Mouse (Mus musculus): ENCODE results near the gene Timm50. TPM values are rescaled to one million over a fixed set of nuclear protein-coding genes. Genes with fewer than 3 reads are reported as not detected.

Gene Timm50
- polyA plus RNA-seq (2012; rRNA removed) = 35.4 TPM in 2 replicates

GRCm38 (mm10) chr7:28311926-28312543 is at the start of gene Timm50:
Gene Timm50, minus strand, starts transcription at chr7:28312072.

DNA sequence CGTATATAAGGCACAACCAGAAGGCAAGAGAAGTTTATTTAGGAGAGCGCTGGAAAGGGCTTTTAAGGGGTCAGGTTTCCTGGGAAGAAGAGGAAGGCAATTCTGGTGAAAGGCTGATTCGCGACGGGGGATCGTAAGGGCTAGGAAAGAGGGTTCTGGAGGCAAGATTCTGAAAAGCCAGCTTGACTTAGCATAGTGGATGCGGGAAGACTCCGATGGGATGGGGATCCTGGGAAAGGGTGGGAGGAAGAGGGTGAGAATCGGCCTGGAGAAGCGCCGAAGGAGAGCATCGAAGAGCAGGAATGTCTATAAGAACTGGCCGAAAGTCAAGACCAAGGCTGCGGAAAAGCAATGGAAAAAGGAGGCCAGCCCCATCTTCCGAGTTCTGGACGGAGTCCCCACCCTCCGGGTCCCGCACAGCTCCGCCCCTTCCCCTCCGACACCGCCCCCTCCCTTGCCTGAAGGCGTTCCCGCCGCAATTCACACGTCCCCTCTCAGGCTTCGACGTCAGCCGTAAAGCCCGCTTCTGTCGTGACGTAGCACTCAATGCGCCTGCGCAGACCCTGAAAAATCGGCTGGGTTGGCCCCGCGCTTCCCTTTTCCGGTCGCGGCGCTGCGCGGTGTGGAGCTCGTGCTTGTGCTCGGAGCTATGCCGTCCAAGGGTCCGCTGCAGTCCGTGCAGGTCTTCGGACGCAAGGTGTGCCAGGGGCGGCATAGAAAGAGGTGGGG is 38.4 kb upstream of the Timm50 start, which contains the start of gene Rps16:
Gene Rps16, plus strand, starts transcription at position 498 of the 729 bp plus-strand sequence.

DNA sequence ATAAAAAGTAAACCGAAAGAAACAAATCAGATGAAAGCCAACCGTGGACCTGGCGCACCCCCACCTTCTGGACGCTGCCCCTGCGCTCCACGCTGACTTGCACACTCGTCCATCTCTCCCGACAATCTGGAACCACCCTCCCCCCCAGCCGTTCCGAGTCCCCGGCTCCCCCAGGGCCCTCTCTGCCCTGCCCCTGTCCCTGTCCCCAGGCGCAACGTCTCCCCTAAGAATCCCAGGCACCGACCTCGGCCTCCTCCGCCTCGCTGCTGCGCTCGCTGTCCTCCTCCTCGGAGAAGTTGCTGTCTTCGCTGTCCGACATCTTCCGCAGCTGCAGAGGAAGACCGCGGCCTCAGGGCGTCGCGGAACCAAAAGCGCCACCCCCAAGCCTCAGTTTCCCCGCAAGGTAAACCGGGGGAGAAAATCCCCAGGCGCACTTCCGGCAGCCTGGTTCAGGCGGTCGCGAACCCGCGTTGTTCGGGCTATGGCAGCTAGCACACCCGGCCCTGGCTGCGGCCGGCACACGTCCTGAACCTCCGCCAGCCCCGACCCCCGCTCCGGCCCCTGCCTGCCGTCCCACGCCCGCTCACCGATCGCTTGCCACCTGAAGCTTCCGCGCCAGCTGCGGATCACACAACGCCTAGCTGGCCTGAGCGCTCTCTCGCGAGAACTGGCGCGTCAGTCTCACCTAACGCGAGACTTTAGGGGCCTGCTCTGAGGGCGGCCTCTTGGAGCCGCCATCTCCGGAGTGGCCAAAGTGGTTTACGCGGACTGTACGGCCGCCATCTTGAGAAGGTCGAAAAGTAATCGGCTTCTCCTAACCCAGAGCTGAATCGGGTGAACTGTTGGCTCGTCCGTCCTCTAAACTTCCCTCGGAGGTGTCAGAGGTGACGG is 26.5 kb upstream of the Timm50 start, which contains the start of gene Supt5:
Gene Supt5, minus strand, starts transcription at position 639 of the 891 bp plus-strand sequence.

DNA sequence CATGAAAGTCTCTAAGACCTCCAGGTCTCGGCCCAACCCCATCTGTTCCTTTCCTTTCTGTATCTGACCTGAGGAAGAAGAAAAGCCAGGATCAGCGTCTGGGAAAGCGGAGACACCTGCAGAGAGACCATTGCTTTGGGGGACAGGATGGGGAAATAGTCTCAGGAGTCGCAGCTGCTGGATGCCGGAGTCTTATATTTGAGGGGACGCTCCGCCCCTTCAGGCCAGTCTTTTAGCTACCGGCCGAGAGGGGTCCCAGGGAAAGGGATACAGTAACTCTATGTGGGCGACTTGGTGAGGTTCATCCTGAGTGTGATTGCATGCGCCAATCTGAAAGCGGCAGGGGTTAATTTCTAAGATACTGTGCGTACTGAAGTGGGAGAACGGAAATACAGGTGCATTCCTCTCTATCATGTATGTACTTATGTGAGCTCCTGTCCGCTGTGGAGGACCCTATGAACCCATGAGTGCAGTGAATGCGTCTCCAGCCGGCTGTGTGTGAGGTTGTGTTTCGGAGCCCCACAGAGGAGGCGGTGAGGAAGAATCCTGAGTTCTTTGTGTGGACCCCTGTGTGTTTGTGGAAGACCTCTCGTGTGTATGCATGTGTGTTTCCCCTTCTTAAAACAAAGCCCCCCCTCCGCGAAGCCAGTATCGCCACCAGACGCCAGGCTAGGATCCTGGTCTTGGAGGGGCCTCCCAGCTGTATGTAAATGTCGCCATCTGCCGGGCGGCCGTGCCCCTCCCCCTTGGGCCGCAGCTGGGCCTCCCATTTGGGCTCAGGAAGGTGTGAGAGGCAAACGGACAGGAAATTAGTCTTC is 10.0 kb downstream of the Timm50 start, which contains the start of gene Dll3:
Gene Dll3, minus strand, starts transcription at position 623 of the 818 bp plus-strand sequence.

GRCm38 (mm10) chr7:28290638-28291590 is 21.0 kb downstream of the Timm50 start, which contains the start of gene Selenov:
Gene Selenov, minus strand, starts transcription at chr7:28291186.

DNA sequence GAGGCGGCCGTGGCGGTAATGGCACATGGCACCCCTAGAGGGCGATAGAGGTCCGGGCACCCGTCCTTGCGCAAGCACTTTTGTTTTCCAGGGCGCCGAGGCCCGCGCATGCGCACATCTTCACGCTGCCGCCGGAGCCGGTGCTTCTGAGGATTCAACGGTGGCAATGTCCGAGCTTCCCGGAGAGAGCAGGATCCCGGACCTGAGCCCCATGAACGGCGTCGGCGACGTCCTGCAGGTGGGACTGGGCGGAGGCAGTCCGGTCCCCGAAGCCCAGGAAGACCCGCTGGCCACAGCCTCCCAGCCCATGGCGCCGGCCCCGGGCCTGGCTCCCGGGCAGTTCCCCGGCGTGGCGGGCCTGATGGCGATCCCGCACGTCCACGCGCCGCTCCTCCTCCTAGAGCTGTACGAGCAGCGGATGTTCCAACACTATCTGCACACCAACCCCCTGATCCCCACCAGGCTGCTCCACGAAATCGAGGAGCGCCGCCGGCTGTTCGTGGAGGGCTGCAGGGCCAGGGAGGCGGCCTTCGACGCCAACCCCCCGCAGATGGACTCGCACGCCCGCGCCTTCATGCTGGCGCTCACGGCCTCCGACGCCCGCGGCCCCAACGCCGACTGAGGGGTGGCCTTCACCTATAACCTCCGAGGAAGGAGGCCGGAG is 34.1 kb downstream of the Timm50 start, which contains the start of gene Eid2b:
Gene Eid2b, plus strand, starts transcription at position 125 of the 664 bp plus-strand sequence.

DNA sequence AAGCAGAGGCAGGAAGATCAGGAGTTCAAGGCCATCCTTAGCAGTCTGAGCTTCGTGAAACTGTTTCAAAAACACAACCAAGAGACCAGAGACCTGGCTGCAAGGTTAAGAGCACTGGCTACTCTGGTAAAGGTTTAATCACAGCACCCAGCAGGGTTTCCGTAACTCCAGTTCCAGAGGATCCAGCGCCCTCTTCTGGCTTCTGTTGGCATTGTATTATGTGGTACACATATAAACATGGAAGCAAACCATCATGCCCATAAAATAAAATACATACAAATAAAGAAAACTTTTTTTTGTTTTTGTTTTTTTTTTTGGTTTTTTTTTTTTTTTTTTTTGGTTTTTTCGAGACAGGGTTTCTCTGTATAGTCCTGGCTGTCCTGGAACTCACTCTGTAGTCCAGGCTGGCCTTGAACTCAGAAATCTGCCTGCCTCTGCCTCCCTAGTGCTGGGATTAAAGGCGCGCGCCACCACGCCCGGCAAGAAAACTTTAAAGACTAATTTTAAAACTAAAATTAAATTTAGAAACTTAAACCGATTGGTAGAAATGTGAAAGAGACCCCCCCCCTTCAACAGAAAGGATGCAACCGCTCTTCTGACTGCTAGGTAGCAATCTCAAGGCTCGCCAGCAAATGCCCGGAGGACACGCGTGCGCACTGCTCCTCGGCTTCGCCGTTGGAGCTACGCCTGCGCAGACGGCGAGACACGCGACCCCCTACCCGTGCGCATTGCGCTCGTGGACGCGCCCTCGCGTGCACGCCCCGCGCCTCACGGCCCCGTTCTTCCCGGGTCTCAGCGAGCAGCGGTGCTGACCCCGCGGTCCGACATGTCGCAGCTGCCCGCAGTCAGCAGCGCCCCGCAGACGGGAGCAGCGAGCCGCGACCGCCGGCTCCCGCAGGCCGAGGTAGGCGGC is 44.5 kb downstream of the Timm50 start, which contains the start of gene Eid2:
Gene Eid2, plus strand, starts transcription at position 753 of the 913 bp plus-strand sequence.

Other genes starting within 250 kb of the Timm50 start
- gene Fcgbp, start 240.8 kb downstream of the Timm50 start, polyA plus RNA-seq (2012; rRNA removed) = 0.07 and 0.29 TPM in 2 replicates
- not detected in 2 replicates for gene 9530053A07Rik, start 182.6 kb downstream of the Timm50 start, polyA plus RNA-seq (2012; rRNA removed)
- 116 and 129 TPM in 2 replicates for gene Fbl, start 142.4 kb downstream of the Timm50 start, polyA plus RNA-seq (2012; rRNA removed)
- gene Dyrk1b, start 132.6 kb downstream of the Timm50 start, polyA plus RNA-seq (2012; rRNA removed) = 2.8 and 3.1 TPM in 2 replicates
- 2.4 and 2.5 TPM in 2 replicates for gene Eid2, start 44.2 kb downstream of the Timm50 start, polyA plus RNA-seq (2012; rRNA removed)
- 2.0 TPM in 2 replicates for gene Eid2b, start 34.3 kb downstream of the Timm50 start, polyA plus RNA-seq (2012; rRNA removed)
- 0.02 TPM in 1 of 2 replicates, not detected in the other for gene Selenov, start 20.9 kb downstream of the Timm50 start, polyA plus RNA-seq (2012; rRNA removed)
- 0.04 TPM in 1 of 2 replicates, not detected in the other for gene Dll3, start 9.8 kb downstream of the Timm50 start, polyA plus RNA-seq (2012; rRNA removed)
- gene Supt5, start 26.7 kb upstream of the Timm50 start, polyA plus RNA-seq (2012; rRNA removed) = 27.7 and 31.0 TPM in 2 replicates
- 978 and 1,228 TPM in 2 replicates for gene Rps16, start 38.6 kb upstream of the Timm50 start, polyA plus RNA-seq (2012; rRNA removed)
- gene Plekhg2, start 60.5 kb upstream of the Timm50 start, polyA plus RNA-seq (2012; rRNA removed) = 2.9 and 3.2 TPM in 2 replicates
- gene Zfp36, start 68.2 kb upstream of the Timm50 start, polyA plus RNA-seq (2012; rRNA removed) = 15.1 and 24.5 TPM in 2 replicates
- 20.6 and 21.0 TPM in 2 replicates for gene Med29, start 80.6 kb upstream of the Timm50 start, polyA plus RNA-seq (2012; rRNA removed)
- gene Paf1, start 80.9 kb upstream of the Timm50 start, polyA plus RNA-seq (2012; rRNA removed) = 29.5 and 30.8 TPM in 2 replicates
- gene Gmfg, start 125.4 kb upstream of the Timm50 start, polyA plus RNA-seq (2012; rRNA removed) = 54.9 and 55.1 TPM in 2 replicates
- 0.32 and 0.42 TPM in 2 replicates for gene Lrfn1, start 139.9 kb upstream of the Timm50 start, polyA plus RNA-seq (2012; rRNA removed)
- gene Ifnl2, start 198.4 kb upstream of the Timm50 start, polyA plus RNA-seq (2012; rRNA removed) = not detected in 2 replicates
- not detected in 2 replicates for gene Ifnl3, start 210.8 kb upstream of the Timm50 start, polyA plus RNA-seq (2012; rRNA removed)
- 0.46 and 2.9 TPM in 2 replicates for gene Sycn, start 228.8 kb upstream of the Timm50 start, polyA plus RNA-seq (2012; rRNA removed)
- gene Nccrp1, start 235.2 kb upstream of the Timm50 start, polyA plus RNA-seq (2012; rRNA removed) = 0.04 and 0.07 TPM in 2 replicates

Data from liver, embryonic 18 days (tissue).